ENCODE assay signal across 8 mouse cellular contexts in genomic region chr4:141537706-141538407, GRCm38 (mm10). TPM values are rescaled to one million over a fixed set of nuclear protein-coding genes. Genes with fewer than 3 reads are reported as not detected.
DNase-seq lines count a peak whose midpoint lies in the region; ATAC-seq and TF ChIP-seq lines count a peak whose summit lies in the region.

No protein-coding gene starts in this region.

- no peaks in the 10 kb centered on the region for H3K36me3 ChIP-seq in ES-E14 (ENCODE audit: control insufficient read depth, insufficient read depth, low read length, poor library complexity, severe bottlenecking)
- peaks cover 5% of the 10 kb centered on the region; the same call in 1 of the 2 replicates for H3K36me3 ChIP-seq in heart, adult 2 months (ENCODE audit: control insufficient read depth, insufficient read depth, low read length)
- H3K36me3 ChIP-seq in kidney, embryonic 15.5 days = no peaks in the 10 kb centered on the region

- no peak for TF ChIP-seq EP300 in heart, adult 2 months (IDR thresholded peaks at IDR 0.05; ENCODE audit: insufficient read depth, low read depth, low read length)

- H3K4me2 ChIP-seq in kidney, embryonic 15.5 days = peak overlapping the region; percentile 92

- DNase-seq in CD4-positive helper T cell, adult 2 months (ENCODE audit: low read depth, low spot score) = peak; percentile 63
- DNase-seq in ES-E14 (ENCODE audit: low read depth, low spot score) = no peak
- peak; percentile 20 to 47 for DNase-seq in cerebellum, postnatal 4 days (ENCODE audit: low spot score in 2 of 2)
- DNase-seq in heart, adult 2 months = peak; percentile 66 to 76
- peak; percentile 58 for DNase-seq in lung, postnatal 14 days
- peak; percentile 49 to 56 for DNase-seq in spleen, postnatal 14 days (ENCODE audit: low spot score in 2 of 2)
- no peak for DNase-seq in layer of hippocampus, adult 9-10 months (ENCODE audit: low spot score)

- H3K27me3 ChIP-seq in heart, adult 2 months (ENCODE audit: control insufficient read depth, insufficient read depth, low read length) = no peaks in the 10 kb centered on the region
- no peaks in the 10 kb centered on the region for H3K27me3 ChIP-seq in kidney, embryonic 15.5 days

- H3K9ac ChIP-seq in ES-E14 (ENCODE audit: insufficient read depth, low read depth, low read length, poor library complexity, severe bottlenecking) = peak overlapping the region; percentile 94
- peak overlapping the region; percentile 91 for H3K9ac ChIP-seq in heart, adult 2 months (ENCODE audit: low read depth, low read length)
- peak overlapping the region; percentile 96 for H3K9ac ChIP-seq in kidney, embryonic 15.5 days

- H3K4me3 ChIP-seq in ES-E14 (ENCODE audit: insufficient read depth in 1 of 2, low read depth in 1 of 2, low read length in 2 of 2, poor library complexity in 1 of 2, severe bottlenecking in 1 of 2) = peak overlapping the region; percentile 84 to 95
- H3K4me3 ChIP-seq in heart, adult 2 months = peak overlapping the region; percentile 86
- H3K4me3 ChIP-seq in kidney, embryonic 15.5 days (replicated peaks) = peak overlapping the region; percentile 86

- in situ Hi-C loops in ES-E14 (cut with MboI; ENCODE audit: low sequenced_read_pairs in 2 of 2, unreplicated experiment in 2 of 2) = no loop called here

- H3K27ac ChIP-seq in ES-E14 (ENCODE audit: insufficient read depth, low read depth, low read length, poor library complexity, severe bottlenecking) = peak overlapping the region; percentile 32
- H3K27ac ChIP-seq in heart, adult 2 months = peak overlapping the region; percentile 90
- H3K27ac ChIP-seq in kidney, embryonic 15.5 days = peak overlapping the region; percentile 100

- peaks cover 5% of the 10 kb centered on the region for H3K79me2 ChIP-seq in heart, adult 2 months (replicated peaks; ENCODE audit: control insufficient read depth, insufficient read depth, low read length)

- TF ChIP-seq CTCF in heart, adult 2 months (IDR thresholded peaks at IDR 0.05) = no peak

- intact Hi-C loops in heart, adult 2 months (cut with DNase I) = loop anchor here (1.0 to 2.0 kb wide), 4 partner anchors 8 to 37 kb away; no protein-coding TSS in a partner anchor

- under 1% methylated on average over 100 of the region's 101 CpGs for WGBS in heart, adult 2 months
- under 1% methylated on average over 98 of the region's 101 CpGs for WGBS in kidney, embryonic 15.5 days

- no peaks in the 10 kb centered on the region for H3K9me3 ChIP-seq in ES-E14 (ENCODE audit: control insufficient read depth, insufficient read depth, low read depth, low read length)
- no peaks in the 10 kb centered on the region for H3K9me3 ChIP-seq in kidney, embryonic 15.5 days (replicated peaks)

- TF ChIP-seq POLR2A in heart, adult 2 months (IDR thresholded peaks at IDR 0.05; ENCODE audit: insufficient read depth, low read depth, low read length) = no peak

- H3K4me1 ChIP-seq in ES-E14 (ENCODE audit: control insufficient read depth in 2 of 2, insufficient read depth in 2 of 2, low read length in 2 of 2, poor library complexity in 1 of 2) = peaks cover 4 to 7% of the 10 kb centered on the region in 2 experiments
- peaks cover 5% of the 10 kb centered on the region for H3K4me1 ChIP-seq in heart, adult 2 months (ENCODE audit: control insufficient read depth, insufficient read depth, low read length)
- peaks cover 52% of the 10 kb centered on the region for H3K4me1 ChIP-seq in kidney, embryonic 15.5 days

- peak; percentile 7 for ATAC-seq in kidney, embryonic 15.5 days (replicated peaks; ENCODE audit: low FRiP score)

TF ChIP-seq in ES-E14, 5 proteins besides CTCF, POLR2A, EP300 and RAD21:
- no peak for TF ChIP-seq ZNF384 (IDR thresholded peaks at IDR 0.05; ENCODE audit: low read depth, low read length)
- TF ChIP-seq MAFK (IDR thresholded peaks at IDR 0.05; ENCODE audit: insufficient read depth, low read depth, low read length) = no peak
- TF ChIP-seq ZC3H11A (IDR thresholded peaks at IDR 0.05; ENCODE audit: borderline replicate concordance, low read depth, low read length) = no peak

RNA-seq across cellular contexts. Expression of gene Spen, which starts 0.5 kb away (rescaled TPM):
- 51.5 and 58.6 TPM in 2 replicates for total RNA-seq in ES-E14 (2012; rRNA removed)
- total RNA-seq in heart, adult 2 months (2021) = 10 to 100 TPM; 28.0 to 28.9 TPM
- polyA plus RNA-seq in heart, adult 2 months (2012; rRNA removed) = 10.7 and 11.5 TPM in 2 replicates
- polyA plus RNA-seq in kidney, embryonic 15.5 days (2015; fragmentation: Nextera tagmentation; extraction: Ambion mirVana) = 10.3 and 11.1 TPM in 2 replicates

Comparison
In these comparisons a context has a peak if more than half of its experiments do, and no peak if none do; other contexts are left out.
1. DNase-seq: peak in CD4-positive helper T cell, adult 2 months (single experiment), cerebellum, postnatal 4 days (2 of 2), heart, adult 2 months (2 of 2), lung, postnatal 14 days (single experiment) and spleen, postnatal 14 days (2 of 2); none in ES-E14 (single experiment) and layer of hippocampus, adult 9-10 months (single experiment).
2. H3K27ac ChIP-seq: peak in every context shown above with its lines; median percentile 100 in kidney, embryonic 15.5 days; 90 in heart, adult 2 months; 32 in ES-E14.
3. Peak in every context shown above with its lines, with median percentiles within 50 percentile points of each other: H3K4me3 ChIP-seq and H3K9ac ChIP-seq.